Mouse (Mus musculus) spleen, adult 2 months (tissue): ENCODE data around the gene Ralbp1. TPM values are rescaled to one million over a fixed set of nuclear protein-coding genes. Genes with fewer than 3 reads are reported as not detected.

ENCODE experiments used
- DNase-seq, 2 experiments: peaks; one replicate each; pipeline versions ENCODE4 v3.0.0 to v3.0.0-alpha.2; 2012 to 2021; ENCODE audit warnings: low spot score in 2 of 2, low read depth in 1 of 2
- H3K27ac ChIP-seq: fragments of 200-500 bp; 2 replicates; pipeline ENCODE4 v1.5.1; 2012; ENCODE audit warnings: low read length, inconsistent platforms; ENCODE audit not compliant: insufficient read depth
- H3K27me3 ChIP-seq: fragments of 200-500 bp; 2 replicates; pipeline ENCODE4 v1.6.1; 2012; ENCODE audit warnings: mild to moderate bottlenecking, moderate library complexity, low read length, inconsistent platforms; ENCODE audit not compliant: control insufficient read depth, insufficient read depth
- H3K36me3 ChIP-seq: fragments of 200-500 bp; 2 replicates; pipeline ENCODE4 v1.6.1; 2012; ENCODE audit warnings: mild to moderate bottlenecking, low read length, inconsistent platforms; ENCODE audit not compliant: control insufficient read depth, insufficient read depth
- H3K4me1 ChIP-seq: fragments of 200-500 bp; 2 replicates; pipeline ENCODE4 v1.6.1; 2011; ENCODE audit warnings: inconsistent platforms; ENCODE audit not compliant: control insufficient read depth, insufficient read depth, insufficient read length
- H3K4me3 ChIP-seq: fragments of 200-500 bp; 2 replicates; pipeline ENCODE4 v1.5.1; 2011; ENCODE audit warnings: mild to moderate bottlenecking, inconsistent platforms; ENCODE audit not compliant: insufficient read depth, insufficient read length; ENCODE audit errors: extremely low read depth
- CTCF ChIP-seq: fragments of 200-500 bp; IDR thresholded peaks from 2 replicates; pipeline ENCODE4 v1.5.1; 2011; ENCODE audit warnings: mild to moderate bottlenecking, inconsistent platforms; ENCODE audit not compliant: insufficient read depth, insufficient read length, insufficient replicate concordance; ENCODE audit errors: extremely low read depth
- POLR2A ChIP-seq: fragments of 200-500 bp; IDR thresholded peaks from 2 replicates; pipeline ENCODE4 v1.6.1; 2011; ENCODE audit warnings: low read depth, low read length, inconsistent platforms
- WGBS: fragments of 180-500 bp; shearing (Covaris S2); methylation state at CpG from one replicate; pipeline ENCODE4 v1.1.7; 2018; 5-methylcytosine and 5-hydroxymethylcytosine counted together
- polyA plus RNA-seq: library from polyadenylated mRNA; depleted of rRNA; stranded (reverse); fragments of >200 nt; gene quantifications from 2 replicates; pipeline ENCODE4 v1.2.3, GENCODE M21; 2012

Gene Ralbp1
- polyA plus RNA-seq, 1 experiment, result 22.7 TPM

GRCm38 (mm10) chr17:65845423-65845822 lies 40.2 kb downstream of the Ralbp1 start:
- no peak for TF ChIP-seq POLR2A
- no peak for TF ChIP-seq CTCF
- H3K4me3 ChIP-seq, result no peak overlapping the region
- peaks cover 41% of the 10 kb centered on the region for H3K36me3 ChIP-seq
- no peaks in the 10 kb centered on the region for H3K27me3 ChIP-seq
- 92% methylated on average over 6 of the region's 6 CpGs for WGBS
- H3K27ac ChIP-seq, result no peak overlapping the region
- no peaks in the 10 kb centered on the region for H3K4me1 ChIP-seq
- no peak for DNase-seq

GRCm38 (mm10) chr17:65842669-65843381 lies 42.8 kb downstream of the Ralbp1 start:
- no peak overlapping the region for H3K27ac ChIP-seq
- H3K4me1 ChIP-seq, result no peaks in the 10 kb centered on the region
- 94% methylated on average over 10 of the region's 10 CpGs for WGBS
- H3K27me3 ChIP-seq, result no peaks in the 10 kb centered on the region
- DNase-seq, result no peak
- H3K4me3 ChIP-seq, result no peak overlapping the region
- H3K36me3 ChIP-seq, result peaks cover 39% of the 10 kb centered on the region
- TF ChIP-seq CTCF, result no peak
- TF ChIP-seq POLR2A, result no peak

- TF ChIP-seq CTCF, result no peak
- no peak for TF ChIP-seq POLR2A
- Histone ChIP-seq H3K4me1 (no peaks in the 10 kb centered on the region), H3K27me3 (no peaks in the 10 kb centered on the region), H3K27ac (no peak overlapping the region), H3K36me3 (peaks cover 57% of the 10 kb centered on the region), H3K4me3 (no peak overlapping the region)
- no peak for DNase-seq
- WGBS, result 84% methylated on average over 7 of the region's 7 CpGs
Observed at GRCm38 (mm10) chr17:65839541-65840256, 45.9 kb downstream of the Ralbp1 start.

GRCm38 (mm10) chr17:65836746-65837145 lies 48.9 kb downstream of the Ralbp1 start:
- no peak for TF ChIP-seq CTCF
- 94% methylated on average over 3 of the region's 3 CpGs for WGBS
- H3K4me1 ChIP-seq, result no peaks in the 10 kb centered on the region
- H3K27ac ChIP-seq, result no peak overlapping the region
- H3K36me3 ChIP-seq, result peaks cover 60% of the 10 kb centered on the region
- no peak for DNase-seq
- H3K27me3 ChIP-seq, result no peaks in the 10 kb centered on the region
- H3K4me3 ChIP-seq, result no peak overlapping the region

- Histone ChIP-seq H3K36me3 (peaks cover 63% of the 10 kb centered on the region), H3K4me1 (no peaks in the 10 kb centered on the region), H3K4me3 (no peak overlapping the region), H3K27ac (no peak overlapping the region), H3K27me3 (no peaks in the 10 kb centered on the region)
- DNase-seq, result no peak
- no peak for TF ChIP-seq POLR2A
- TF ChIP-seq CTCF, result no peak
- WGBS, result 89% methylated on average over 3 of the region's 3 CpGs
Observed at GRCm38 (mm10) chr17:65833891-65834290, 51.7 kb downstream of the Ralbp1 start.

GRCm38 (mm10) chr17:65830216-65830863 lies 55.3 kb downstream of the Ralbp1 start:
- Histone ChIP-seq H3K4me3 (no peak overlapping the region), H3K36me3 (peaks cover 39% of the 10 kb centered on the region), H3K27me3 (no peaks in the 10 kb centered on the region), H3K27ac (no peak overlapping the region), H3K4me1 (no peaks in the 10 kb centered on the region; the same call in 1 of the 2 replicates)
- TF ChIP-seq CTCF (no peak), POLR2A (no peak)
- no peak for DNase-seq
- 96% methylated on average over 13 of the region's 13 CpGs for WGBS
